ENCODE assay signal across 22 mouse cellular contexts in the genomic region with DNA sequence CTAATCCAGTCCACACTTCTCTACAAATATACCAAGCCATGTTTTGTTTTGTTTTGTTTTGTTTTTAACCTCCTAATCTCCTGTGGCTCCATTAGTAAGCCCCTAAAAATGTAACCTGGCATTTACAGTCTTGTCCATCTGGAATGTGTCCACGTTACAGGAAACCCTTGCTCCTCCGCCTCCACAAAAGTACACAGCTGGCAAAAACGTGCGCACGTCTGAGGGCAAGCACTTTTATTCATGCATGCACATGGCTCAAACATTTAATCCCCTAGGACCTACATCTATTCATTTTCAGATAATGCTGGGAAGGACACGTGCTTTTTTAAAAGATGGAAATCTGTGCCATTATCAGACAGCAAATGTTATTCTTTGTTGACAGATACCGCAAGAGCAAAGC. TPM values are rescaled to one million over a fixed set of nuclear protein-coding genes. Genes with fewer than 3 reads are reported as not detected.
DNase-seq lines count a peak whose midpoint lies in the region; ATAC-seq and TF ChIP-seq lines count a peak whose summit lies in the region.
"Had no signal": no experiment of that assay in that cellular context is flagged by ENCODE, and none has a peak within 500 bp of the region (broad histone marks: within the 10 kb centered on the region; RNA-seq: fewer than 3 reads in every experiment).

No protein-coding gene starts in this region.

- no peaks in the 10 kb centered on the region for H3K27me3 ChIP-seq in heart, adult 2 months (ENCODE audit: control insufficient read depth, insufficient read depth, low read length)
- no peaks in the 10 kb centered on the region for H3K27me3 ChIP-seq in midbrain, embryonic 11.5 days (ENCODE audit: control insufficient read depth, insufficient read depth, low read length)
- H3K27me3 ChIP-seq in midbrain, embryonic 16.5 days (ENCODE audit: control insufficient read depth, insufficient read depth, low read depth, low read length) = no peaks in the 10 kb centered on the region
- H3K27me3 ChIP-seq in embryonic facial prominence, embryonic 15.5 days = no peaks in the 10 kb centered on the region
- H3K27me3 ChIP-seq in myocyte (ENCODE audit: control insufficient read depth, insufficient read depth, insufficient read length) = no peaks in the 10 kb centered on the region
- H3K27me3 ChIP-seq: embryonic facial prominence, embryonic 13.5 days; liver, embryonic 15.5 days; neural tube, embryonic 12.5 days had no signal

- H3K9ac ChIP-seq in heart, adult 2 months (ENCODE audit: low read depth, low read length) = no peak overlapping the region
- H3K9ac ChIP-seq in midbrain, embryonic 11.5 days (ENCODE audit: low read length) = no peak overlapping the region
- no peak overlapping the region for H3K9ac ChIP-seq in midbrain, embryonic 16.5 days (ENCODE audit: low read depth, low read length)
- no peak overlapping the region for H3K9ac ChIP-seq in embryonic facial prominence, embryonic 15.5 days
- H3K9ac ChIP-seq: embryonic facial prominence, embryonic 13.5 days; liver, embryonic 15.5 days; neural tube, embryonic 12.5 days had no signal

- H3K4me3 ChIP-seq in heart, adult 2 months = no peak overlapping the region
- no peak overlapping the region for H3K4me3 ChIP-seq in midbrain, embryonic 11.5 days (ENCODE audit: low read depth, low read length)
- H3K4me3 ChIP-seq in midbrain, embryonic 16.5 days (ENCODE audit: low read depth, low read length) = no peak overlapping the region
- H3K4me3 ChIP-seq in embryonic facial prominence, embryonic 15.5 days (replicated peaks) = no peak overlapping the region
- H3K4me3 ChIP-seq in myocyte = no peak overlapping the region
- H3K4me3 ChIP-seq: embryonic facial prominence, embryonic 13.5 days; forebrain, embryonic 10.5 days; liver, embryonic 15.5 days; neural tube, embryonic 12.5 days had no signal

- H3K79me2 ChIP-seq in heart, adult 2 months (replicated peaks; ENCODE audit: control insufficient read depth, insufficient read depth, low read length) = peaks cover 3% of the 10 kb centered on the region; the same call in 1 of the 2 replicates
- H3K79me2 ChIP-seq in myocyte (ENCODE audit: control insufficient read depth, insufficient read depth) = peaks cover 94% of the 10 kb centered on the region

- H3K36me3 ChIP-seq in heart, adult 2 months (ENCODE audit: control insufficient read depth, insufficient read depth, low read length) = peaks cover 21% of the 10 kb centered on the region
- H3K36me3 ChIP-seq in midbrain, embryonic 11.5 days (ENCODE audit: control insufficient read depth, insufficient read depth, low read length) = no peaks in the 10 kb centered on the region
- H3K36me3 ChIP-seq in midbrain, embryonic 16.5 days (ENCODE audit: control insufficient read depth, insufficient read depth, low read length) = no peaks in the 10 kb centered on the region
- peaks cover 4% of the 10 kb centered on the region; the same call in 1 of the 2 replicates for H3K36me3 ChIP-seq in embryonic facial prominence, embryonic 15.5 days
- H3K36me3 ChIP-seq in myocyte (ENCODE audit: control insufficient read depth, insufficient read depth) = no peaks in the 10 kb centered on the region
- H3K36me3 ChIP-seq: liver, embryonic 15.5 days; neural tube, embryonic 12.5 days had no signal

- no peak for TF ChIP-seq CTCF in heart, adult 2 months (IDR thresholded peaks at IDR 0.05)

- no peak for TF ChIP-seq POLR2A in heart, adult 2 months (IDR thresholded peaks at IDR 0.05; ENCODE audit: insufficient read depth, low read depth, low read length)
- no peak for TF ChIP-seq POLR2A in myocyte (IDR thresholded peaks at IDR 0.05; ENCODE audit: insufficient read length, low read depth)

- ATAC-seq in midbrain, embryonic 11.5 days (ENCODE audit: low FRiP score) = no peak
- ATAC-seq in midbrain, embryonic 16.5 days = no peak
- ATAC-seq in embryonic facial prominence, embryonic 15.5 days (ENCODE audit: insufficient number of reproducible peaks, low FRiP score, low TSS enrichment, low read depth) = no peak
- ATAC-seq: lung, postnatal 0 days had no signal

- no peaks in the 10 kb centered on the region for H3K9me3 ChIP-seq in midbrain, embryonic 11.5 days (ENCODE audit: control insufficient read depth, low read length)
- 0 out of 2 replicates have a peak, but pooled peaks cover 2% of the 10 kb centered on the region for H3K9me3 ChIP-seq in midbrain, embryonic 16.5 days (replicated peaks; ENCODE audit: control insufficient read depth, low read length, poor library complexity, severe bottlenecking)
- H3K9me3 ChIP-seq in embryonic facial prominence, embryonic 15.5 days (replicated peaks) = no peaks in the 10 kb centered on the region
- H3K9me3 ChIP-seq: embryonic facial prominence, embryonic 13.5 days; forebrain, embryonic 10.5 days; liver, embryonic 15.5 days; neural tube, embryonic 12.5 days had no signal

- no peak overlapping the region for H3K4me2 ChIP-seq in midbrain, embryonic 11.5 days
- no peak overlapping the region for H3K4me2 ChIP-seq in midbrain, embryonic 16.5 days (ENCODE audit: low read length)
- H3K4me2 ChIP-seq in embryonic facial prominence, embryonic 15.5 days (replicated peaks) = no peak overlapping the region
- peak overlapping the region; percentile 1 for H3K4me2 ChIP-seq in myocyte (ENCODE audit: low read depth)
- H3K4me2 ChIP-seq: embryonic facial prominence, embryonic 13.5 days; liver, embryonic 15.5 days; neural tube, embryonic 12.5 days had no signal

- DNase-seq in heart, adult 2 months = no peak
- DNase-seq in heart, postnatal 25 days (ENCODE audit: low spot score) = no peak
- DNase-seq in midbrain, embryonic 11.5 days (ENCODE audit: low spot score, missing footprints) = peak; percentile 84
- DNase-seq in lung, postnatal 14 days = no peak
- DNase-seq: adrenal gland, postnatal 36 days; cerebellum, adult 9-11 months; kidney, adult 2 months; kidney, postnatal 36 days; thymus, adult 2 months had no signal

- H3ac ChIP-seq in myocyte (ENCODE audit: control insufficient read depth, insufficient read length) = no peak overlapping the region

- peaks cover 2% of the 10 kb centered on the region for H3K4me1 ChIP-seq in heart, adult 2 months (ENCODE audit: control insufficient read depth, insufficient read depth, low read length)
- no peaks in the 10 kb centered on the region for H3K4me1 ChIP-seq in midbrain, embryonic 11.5 days (ENCODE audit: control insufficient read depth, insufficient read depth, low read length)
- H3K4me1 ChIP-seq in midbrain, embryonic 16.5 days (ENCODE audit: control insufficient read depth, insufficient read depth, low read length) = peaks cover 6% of the 10 kb centered on the region
- peaks cover 33% of the 10 kb centered on the region for H3K4me1 ChIP-seq in embryonic facial prominence, embryonic 15.5 days
- H3K4me1 ChIP-seq: liver, embryonic 15.5 days; neural tube, embryonic 12.5 days had no signal

- peak overlapping the region; percentile 33 for H3K27ac ChIP-seq in heart, adult 2 months
- no peak overlapping the region for H3K27ac ChIP-seq in midbrain, embryonic 11.5 days (ENCODE audit: low read depth, low read length)
- H3K27ac ChIP-seq in midbrain, embryonic 16.5 days (ENCODE audit: low read length) = no peak overlapping the region
- 0 out of 2 replicates have a peak overlapping the region, but pooled peaks have one; percentile 17 for H3K27ac ChIP-seq in embryonic facial prominence, embryonic 15.5 days (replicated peaks)
- H3K27ac ChIP-seq: embryonic facial prominence, embryonic 13.5 days; forebrain, embryonic 10.5 days; liver, embryonic 15.5 days; neural tube, embryonic 12.5 days had no signal

- WGBS in heart, adult 2 months = 18% methylated on average over 7 of the region's 7 CpGs
- WGBS in midbrain, embryonic 11.5 days = 64% methylated on average over 7 of the region's 7 CpGs
- WGBS in midbrain, embryonic 16.5 days = 35% methylated on average over 7 of the region's 7 CpGs
- 33% methylated on average over 7 of the region's 7 CpGs for WGBS in embryonic facial prominence, embryonic 15.5 days

- intact Hi-C loops in heart, adult 2 months (cut with DNase I) = loop anchor here (2.0 kb wide), 1 partner anchor 14 kb away; no protein-coding TSS in a partner anchor
- intact Hi-C loops in heart, postnatal 25 days (cut with DNase I) = no loop called here

- TF ChIP-seq EP300 in heart, adult 2 months (IDR thresholded peaks at IDR 0.05; ENCODE audit: insufficient read depth, low read depth, low read length) = no peak

TF ChIP-seq in myocyte, 11 proteins besides CTCF, POLR2A, EP300 and RAD21 (continues in another document):
- TF ChIP-seq SRF (IDR thresholded peaks at IDR 0.05; ENCODE audit: control insufficient read depth, insufficient read length, low read depth) (no peak), MAX (IDR thresholded peaks at IDR 0.05; ENCODE audit: low read depth) (no peak), POLR2AphosphoS2 (IDR thresholded peaks at IDR 0.05; ENCODE audit: insufficient read length, low read depth) (no peak), USF1 (IDR thresholded peaks at IDR 0.05; ENCODE audit: low read depth) (no peak), CEBPB (IDR thresholded peaks at IDR 0.05; ENCODE audit: insufficient read depth, poor library complexity, severe bottlenecking) (no peak)

RNA-seq across cellular contexts. Expression of gene Gm9747, which starts 25.4 kb away (rescaled TPM):
- total RNA-seq in heart, adult 2 months (2021) = not detected
- polyA plus RNA-seq in heart, adult 2 months (2012; rRNA removed) = 0.04 TPM in 1 of 2 replicates, not detected in the other
- total RNA-seq in heart, postnatal 25 days (2021) = not detected
- polyA plus RNA-seq in midbrain, embryonic 11.5 days (2014; fragmentation: Nextera tagmentation; extraction: Ambion mirVana) = 22.6 and 23.7 TPM in 2 replicates
- 24.8 and 26.0 TPM in 2 replicates for polyA plus RNA-seq in midbrain, embryonic 16.5 days (2015; fragmentation: Nextera tagmentation; extraction: Ambion mirVana)
- polyA plus RNA-seq in embryonic facial prominence, embryonic 15.5 days (2015; fragmentation: Nextera tagmentation; extraction: Ambion mirVana) = 34.4 and 38.8 TPM in 2 replicates
- polyA plus RNA-seq in myocyte (2012; fragmentation: generic; extraction: Trizol) = 4.0 TPM
- total RNA-seq: adrenal gland, postnatal 36 days; hematopoietic stem cell, adult 5-6 weeks; layer of hippocampus, postnatal 14 days; left cerebral cortex, postnatal 25 days; megakaryocyte, adult 5-6 weeks; midbrain, postnatal 0 days had no signal
- polyA plus RNA-seq: kidney, adult 2 months; thymus, adult 2 months had no signal

RNA-seq across cellular contexts. Expression of gene Irs1, which starts 32.9 kb away (rescaled TPM):
- total RNA-seq in heart, adult 2 months (2021) = 10 to 100 TPM; 39.9 to 50.0 TPM
- 10.5 and 15.4 TPM in 2 replicates for polyA plus RNA-seq in heart, adult 2 months (2012; rRNA removed)
- 10 to 100 TPM; 44.3 to 49.7 TPM for total RNA-seq in heart, postnatal 25 days (2021)
- polyA plus RNA-seq in midbrain, embryonic 11.5 days (2014; fragmentation: Nextera tagmentation; extraction: Ambion mirVana) = 5.3 and 5.9 TPM in 2 replicates
- polyA plus RNA-seq in midbrain, embryonic 16.5 days (2015; fragmentation: Nextera tagmentation; extraction: Ambion mirVana) = 7.9 and 8.9 TPM in 2 replicates
- polyA plus RNA-seq in embryonic facial prominence, embryonic 15.5 days (2015; fragmentation: Nextera tagmentation; extraction: Ambion mirVana) = 10.8 and 12.0 TPM in 2 replicates
- polyA plus RNA-seq in myocyte (2012; fragmentation: generic; extraction: Trizol) = 3.9 TPM

RNA-seq across cellular contexts. Expression of gene Rhbdd1, which starts 57.9 kb away (rescaled TPM):
- 10 to 100 TPM; 11.2 to 11.3 TPM for total RNA-seq in heart, adult 2 months (2021)
- polyA plus RNA-seq in heart, adult 2 months (2012; rRNA removed) = 10.7 and 14.0 TPM in 2 replicates
- 10 to 100 TPM; 10.2 TPM for total RNA-seq in heart, postnatal 25 days (2021)
- 7.2 and 7.7 TPM in 2 replicates for polyA plus RNA-seq in midbrain, embryonic 11.5 days (2014; fragmentation: Nextera tagmentation; extraction: Ambion mirVana)
- polyA plus RNA-seq in midbrain, embryonic 16.5 days (2015; fragmentation: Nextera tagmentation; extraction: Ambion mirVana) = 3.8 and 4.5 TPM in 2 replicates
- 9.1 and 10.3 TPM in 2 replicates for polyA plus RNA-seq in embryonic facial prominence, embryonic 15.5 days (2015; fragmentation: Nextera tagmentation; extraction: Ambion mirVana)
- polyA plus RNA-seq in myocyte (2012; fragmentation: generic; extraction: Trizol) = 43.3 TPM

Comparison
In these comparisons a context has a peak if more than half of its experiments do, and no peak if none do; other contexts are left out.
1. H3K27ac ChIP-seq: peak in heart, adult 2 months (single experiment) and embryonic facial prominence, embryonic 15.5 days (single experiment); none in midbrain, embryonic 11.5 days (single experiment) and midbrain, embryonic 16.5 days (single experiment).